Mouse (Mus musculus) brain, embryonic 14.5 days (tissue): Measurements from ENCODE around the gene Strn3.
"Not testable (repeated sequence)": the region's sequence is repeated elsewhere in the genome, so short reads cannot be mapped to it uniquely, and the experiment has no call there.

Source experiments
- CTCF ChIP-seq: fragments of 200-500 bp; IDR thresholded peaks from 2 replicates; pipeline ENCODE4 v1.5.1; 2012; ENCODE audit warnings: inconsistent platforms, mild to moderate bottlenecking, moderate library complexity, borderline replicate concordance; ENCODE audit not compliant: insufficient read depth, insufficient read length; ENCODE audit errors: extremely low read depth
- POLR2A ChIP-seq: fragments of 200-500 bp; IDR thresholded peaks from 2 replicates; pipeline ENCODE4 v1.6.1; 2012; ENCODE audit warnings: mild to moderate bottlenecking, inconsistent platforms, borderline replicate concordance; ENCODE audit not compliant: poor library complexity, insufficient read depth, insufficient read length, severe bottlenecking; ENCODE audit errors: extremely low read depth

DNA sequence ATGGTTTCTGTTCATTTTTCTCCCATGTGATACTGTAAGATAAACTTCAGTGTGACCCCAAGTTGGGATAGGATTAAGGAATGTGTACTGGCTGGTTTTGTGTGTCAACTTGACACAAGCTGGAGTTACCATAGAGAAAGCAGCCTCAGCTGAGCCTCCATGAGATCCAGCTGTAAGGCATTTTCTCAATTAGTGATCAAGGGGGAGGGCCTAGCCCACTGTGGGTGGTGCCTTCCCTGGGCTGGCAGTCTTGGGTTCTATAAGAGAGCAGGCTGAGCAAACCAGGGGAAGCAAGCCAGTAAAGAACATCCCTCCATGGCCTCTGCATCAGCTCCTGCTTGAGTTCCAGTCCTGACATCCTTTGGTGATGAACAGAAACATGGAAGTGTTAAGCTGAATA is 42.3 kb downstream of the Strn3 start:
- TF ChIP-seq POLR2A, CTCF: not testable (repeated sequence)
